Mouse (Mus musculus): ENCODE measurements at regions not wholly inside any gene's neighbourhood (a gene's known extent, or its start where the extent isn't known, plus 50 kb on each side); places are given as distances from the start of the nearest gene placed in this dataset.

- DNase-seq (ENCODE audit: low spot score in 2 of 2): no peak
- no peak overlapping the region for H3K4me3 ChIP-seq
- no peak overlapping the region for H3K27ac ChIP-seq
- TF ChIP-seq CTCF (conservative IDR thresholded peaks at IDR 0.05): no peak
Observed at GRCm38 (mm10) chr1:157007891-157008730, 68.7 kb upstream of the Ralgps2 start.

GRCm38 (mm10) chr1:157004312-157005074 lies 65.1 kb upstream of the Ralgps2 start:
- DNase-seq (ENCODE audit: low spot score in 2 of 2): no peak
- Histone ChIP-seq H3K4me3 (no peak overlapping the region), H3K27ac (no peak overlapping the region)
- no peak for TF ChIP-seq CTCF (conservative IDR thresholded peaks at IDR 0.05)

GRCm38 (mm10) chr1:157003034-157003433 lies 63.6 kb upstream of the Ralgps2 start:
- no peak overlapping the region for H3K4me3 ChIP-seq
- no peak for DNase-seq (ENCODE audit: low spot score in 2 of 2)
- TF ChIP-seq CTCF (conservative IDR thresholded peaks at IDR 0.05): no peak
- H3K27ac ChIP-seq: no peak overlapping the region

GRCm38 (mm10) chr1:157002258-157002657 lies 62.8 kb upstream of the Ralgps2 start:
- TF ChIP-seq CTCF (conservative IDR thresholded peaks at IDR 0.05): no peak
- DNase-seq (ENCODE audit: low spot score in 2 of 2): no peak
- no peak overlapping the region for H3K27ac ChIP-seq
- H3K4me3 ChIP-seq: no peak overlapping the region

GRCm38 (mm10) chr1:157001008-157001660 lies 61.7 kb upstream of the Ralgps2 start:
- DNase-seq (ENCODE audit: low spot score in 2 of 2): no peak
- Histone ChIP-seq H3K4me3 (no peak overlapping the region), H3K27ac (no peak overlapping the region)
- no peak for TF ChIP-seq CTCF (conservative IDR thresholded peaks at IDR 0.05)

- H3K27ac ChIP-seq: no peak overlapping the region
- TF ChIP-seq CTCF (conservative IDR thresholded peaks at IDR 0.05): no peak
- DNase-seq (ENCODE audit: low spot score in 2 of 2): no peak
- no peak overlapping the region for H3K4me3 ChIP-seq
Observed at GRCm38 (mm10) chr1:156999947-157000346, 60.5 kb upstream of the Ralgps2 start.

- Histone ChIP-seq H3K4me3 (no peak overlapping the region), H3K27ac (no peak overlapping the region)
- DNase-seq (ENCODE audit: low spot score in 2 of 2): no peak
- TF ChIP-seq CTCF (conservative IDR thresholded peaks at IDR 0.05): no peak
Observed at GRCm38 (mm10) chr1:156999272-156999671, 59.8 kb upstream of the Ralgps2 start.

- peak overlapping the region; percentile 55; the same call in 1 of the 2 replicates for H3K27ac ChIP-seq
- no peak overlapping the region for H3K4me3 ChIP-seq
- DNase-seq (ENCODE audit: low spot score in 2 of 2): no peak
- peak; percentile 7; the same call in 1 of the 2 replicates for TF ChIP-seq CTCF (conservative IDR thresholded peaks at IDR 0.05)
Observed at GRCm38 (mm10) chr1:156997476-156998305, 58.3 kb upstream of the Ralgps2 start.

- no peak for TF ChIP-seq CTCF (conservative IDR thresholded peaks at IDR 0.05)
- peak overlapping the region; percentile 55; the same call in 1 of the 2 replicates for H3K27ac ChIP-seq
- peak; percentile 35 to 76 for DNase-seq (ENCODE audit: low spot score in 2 of 2)
- no peak overlapping the region for H3K4me3 ChIP-seq
Observed at GRCm38 (mm10) chr1:156997033-156997432, 57.6 kb upstream of the Ralgps2 start.

GRCm38 (mm10) chr1:156996084-156996880 lies 56.9 kb upstream of the Ralgps2 start:
- peak overlapping the region; percentile 55; the same call in 1 of the 2 replicates for H3K27ac ChIP-seq
- H3K4me3 ChIP-seq: no peak overlapping the region
- TF ChIP-seq CTCF (conservative IDR thresholded peaks at IDR 0.05): no peak
- DNase-seq (ENCODE audit: low spot score in 2 of 2): no peak

GRCm38 (mm10) chr1:156995180-156995951 lies 55.9 kb upstream of the Ralgps2 start:
- no peak overlapping the region for H3K4me3 ChIP-seq
- H3K27ac ChIP-seq: no peak overlapping the region
- DNase-seq (ENCODE audit: low spot score in 2 of 2): no peak
- TF ChIP-seq CTCF (conservative IDR thresholded peaks at IDR 0.05): no peak

All from layer of hippocampus, adult 2 months (tissue).